13 mouse cellular contexts compared by ENCODE assay signal in the genomic region with DNA sequence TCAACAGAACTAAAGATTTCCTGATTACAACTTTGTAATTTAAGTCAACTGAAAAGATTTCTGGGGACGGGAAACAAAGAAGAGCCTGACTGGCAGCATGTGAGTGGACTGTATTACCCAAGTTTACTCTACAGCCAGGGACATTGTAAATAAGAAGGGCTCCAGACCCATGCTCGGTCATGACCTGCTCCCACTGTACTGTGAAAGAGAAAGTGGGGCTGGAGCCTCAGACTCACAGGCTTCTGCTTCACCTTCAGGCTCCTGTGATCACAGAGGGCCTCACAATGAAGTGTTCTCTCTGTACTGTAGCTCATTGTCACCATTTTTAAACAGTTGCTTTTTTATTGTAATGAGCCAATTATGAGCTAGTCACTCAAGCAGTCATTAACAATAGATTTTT. TPM values are rescaled to one million over a fixed set of nuclear protein-coding genes. Genes with fewer than 3 reads are reported as not detected.
DNase-seq lines count a peak whose midpoint lies in the region; ATAC-seq and TF ChIP-seq lines count a peak whose summit lies in the region.
"Had no signal": no experiment of that assay in that cellular context is flagged by ENCODE, and none has a peak within 500 bp of the region (broad histone marks: within the 10 kb centered on the region; RNA-seq: fewer than 3 reads in every experiment).

No protein-coding gene starts in this region.

- no peak overlapping the region for H3K9ac ChIP-seq in hindbrain, embryonic 12.5 days
- no peak overlapping the region for H3K9ac ChIP-seq in hindbrain, postnatal 0 days (replicated peaks; ENCODE audit: low read length)
- no peak overlapping the region for H3K9ac ChIP-seq in forebrain, embryonic 14.5 days (ENCODE audit: low read length)
- H3K9ac ChIP-seq in intestine, postnatal 0 days (ENCODE audit: low read depth, low read length) = no peak overlapping the region
- H3K9ac ChIP-seq in stomach, postnatal 0 days (ENCODE audit: low read length) = no peak overlapping the region

- peak overlapping the region; percentile 37 for H3K27ac ChIP-seq in hindbrain, embryonic 12.5 days
- no peak overlapping the region for H3K27ac ChIP-seq in hindbrain, postnatal 0 days
- peak overlapping the region; percentile 58; the same call in 1 of the 2 replicates for H3K27ac ChIP-seq in forebrain, embryonic 14.5 days (ENCODE audit: low read depth, low read length)
- no peak overlapping the region for H3K27ac ChIP-seq in intestine, postnatal 0 days (ENCODE audit: low read depth, low read length)
- no peak overlapping the region for H3K27ac ChIP-seq in stomach, postnatal 0 days (replicated peaks)
- H3K27ac ChIP-seq: macrophage had no signal

- H3K4me1 ChIP-seq in hindbrain, embryonic 12.5 days = peaks cover 3% of the 10 kb centered on the region
- no peaks in the 10 kb centered on the region for H3K4me1 ChIP-seq in hindbrain, postnatal 0 days (ENCODE audit: insufficient read depth, low read length)
- H3K4me1 ChIP-seq in forebrain, embryonic 14.5 days (ENCODE audit: control insufficient read depth, insufficient read depth, low read length) = peaks cover 10% of the 10 kb centered on the region
- no peaks in the 10 kb centered on the region for H3K4me1 ChIP-seq in intestine, postnatal 0 days (replicated peaks; ENCODE audit: control insufficient read depth, insufficient read depth, low read length)
- H3K4me1 ChIP-seq in stomach, postnatal 0 days (replicated peaks; ENCODE audit: control insufficient read depth, insufficient read depth) = no peaks in the 10 kb centered on the region

- TF ChIP-seq CTCF in hindbrain, postnatal 0 days (IDR thresholded peaks at IDR 0.05; ENCODE audit: low read depth) = no peak
- TF ChIP-seq CTCF in intestine, postnatal 0 days (IDR thresholded peaks at IDR 0.05; ENCODE audit: low read depth) = no peak
- TF ChIP-seq CTCF in stomach, postnatal 0 days (IDR thresholded peaks at IDR 0.05; ENCODE audit: low read depth) = no peak

- DNase-seq in hindbrain, postnatal 0 days (ENCODE audit: low spot score) = no peak
- DNase-seq in Muller cell, postnatal 12 days (ENCODE audit: inconsistent ontology term) = peak; percentile 39
- peak; percentile 65 for DNase-seq in forebrain, embryonic 14.5 days (ENCODE audit: low spot score)
- peak; percentile 1 for DNase-seq in lung, postnatal 14 days
- no peak for DNase-seq in stomach, postnatal 0 days (ENCODE audit: low spot score)
- DNase-seq: adrenal gland, postnatal 25 days; cerebellum, adult 8-10 months; heart, adult 18-20 months had no signal

- no peaks in the 10 kb centered on the region for H3K9me3 ChIP-seq in hindbrain, embryonic 12.5 days (replicated peaks)
- no peaks in the 10 kb centered on the region for H3K9me3 ChIP-seq in hindbrain, postnatal 0 days (ENCODE audit: low read length)
- H3K9me3 ChIP-seq in forebrain, embryonic 14.5 days (replicated peaks; ENCODE audit: control insufficient read depth, low read length) = no peaks in the 10 kb centered on the region
- no peaks in the 10 kb centered on the region for H3K9me3 ChIP-seq in intestine, postnatal 0 days (ENCODE audit: control insufficient read depth)
- no peaks in the 10 kb centered on the region for H3K9me3 ChIP-seq in stomach, postnatal 0 days (ENCODE audit: control insufficient read depth, low read length)

- WGBS in hindbrain, embryonic 12.5 days = 20% methylated on average over 2 of the region's 2 CpGs
- 27% methylated on average over 2 of the region's 2 CpGs for WGBS in hindbrain, postnatal 0 days
- 0% methylated on average over 2 of the region's 2 CpGs for WGBS in forebrain, embryonic 14.5 days
- 45% methylated on average over 2 of the region's 2 CpGs for WGBS in intestine, postnatal 0 days
- 22% methylated on average over 2 of the region's 2 CpGs for WGBS in stomach, postnatal 0 days

- H3K27me3 ChIP-seq in hindbrain, embryonic 12.5 days = no peaks in the 10 kb centered on the region
- no peaks in the 10 kb centered on the region for H3K27me3 ChIP-seq in hindbrain, postnatal 0 days (ENCODE audit: insufficient read depth, low read length)
- no peaks in the 10 kb centered on the region for H3K27me3 ChIP-seq in forebrain, embryonic 14.5 days (replicated peaks; ENCODE audit: control insufficient read depth, insufficient read depth, low read length)
- no peaks in the 10 kb centered on the region for H3K27me3 ChIP-seq in intestine, postnatal 0 days (replicated peaks; ENCODE audit: control insufficient read depth, insufficient read depth, low read length)
- no peaks in the 10 kb centered on the region for H3K27me3 ChIP-seq in stomach, postnatal 0 days (ENCODE audit: control insufficient read depth, insufficient read depth, low read length)

- TF ChIP-seq EP300 in stomach, postnatal 0 days (optimal IDR thresholded peaks at IDR 0.05) = no peak

- H3K4me2 ChIP-seq in hindbrain, embryonic 12.5 days (replicated peaks) = no peak overlapping the region
- no peak overlapping the region for H3K4me2 ChIP-seq in hindbrain, postnatal 0 days (ENCODE audit: low read depth, low read length)
- no peak overlapping the region for H3K4me2 ChIP-seq in forebrain, embryonic 14.5 days (ENCODE audit: low read length)
- H3K4me2 ChIP-seq in intestine, postnatal 0 days (replicated peaks; ENCODE audit: low read depth) = no peak overlapping the region
- no peak overlapping the region for H3K4me2 ChIP-seq in stomach, postnatal 0 days (replicated peaks; ENCODE audit: low read depth)

- ATAC-seq in hindbrain, embryonic 12.5 days (ENCODE audit: low FRiP score) = peak; percentile 67; the same call in 1 of the 2 replicates
- ATAC-seq in hindbrain, postnatal 0 days = no peak
- ATAC-seq in forebrain, embryonic 14.5 days = peak; percentile 80
- no peak for ATAC-seq in intestine, postnatal 0 days
- ATAC-seq in stomach, postnatal 0 days (ENCODE audit: low FRiP score, low TSS enrichment) = no peak
- ATAC-seq in erythroid progenitor cell, adult 5-6 weeks (replicated peaks; ENCODE audit: low FRiP score, poor library complexity, severe bottlenecking) = no peak

- H3K4me3 ChIP-seq in hindbrain, embryonic 12.5 days = no peak overlapping the region
- H3K4me3 ChIP-seq in hindbrain, postnatal 0 days (ENCODE audit: low read length) = no peak overlapping the region
- no peak overlapping the region for H3K4me3 ChIP-seq in forebrain, embryonic 14.5 days (ENCODE audit: low read depth, low read length)
- no peak overlapping the region for H3K4me3 ChIP-seq in intestine, postnatal 0 days (ENCODE audit: low read depth, low read length)
- no peak overlapping the region for H3K4me3 ChIP-seq in stomach, postnatal 0 days (ENCODE audit: low read depth, low read length)
- H3K4me3 ChIP-seq: erythroblast, embryonic 14.5 days had no signal

- no peaks in the 10 kb centered on the region for H3K36me3 ChIP-seq in hindbrain, embryonic 12.5 days
- H3K36me3 ChIP-seq in hindbrain, postnatal 0 days (ENCODE audit: insufficient read depth, low read length) = no peaks in the 10 kb centered on the region
- H3K36me3 ChIP-seq in forebrain, embryonic 14.5 days (ENCODE audit: control insufficient read depth, insufficient read depth, low read length) = no peaks in the 10 kb centered on the region
- no peaks in the 10 kb centered on the region for H3K36me3 ChIP-seq in intestine, postnatal 0 days (ENCODE audit: control insufficient read depth, insufficient read depth)
- H3K36me3 ChIP-seq in stomach, postnatal 0 days (ENCODE audit: control insufficient read depth, insufficient read depth, low read length) = no peaks in the 10 kb centered on the region

RNA-seq across cellular contexts. Expression of a gene that starts 44.7 kb away (rescaled TPM):
- 18.5 and 20.1 TPM in 2 replicates for polyA plus RNA-seq in hindbrain, embryonic 12.5 days (2016; fragmentation: Nextera tagmentation; extraction: Ambion mirVana)
- 8.9 and 13.4 TPM in 2 replicates for total RNA-seq in hindbrain, postnatal 0 days (2014; rRNA removed)
- polyA plus RNA-seq in hindbrain, postnatal 0 days (2015; fragmentation: Nextera tagmentation; extraction: Ambion mirVana) = 12.6 and 13.6 TPM in 2 replicates
- 16.1 and 18.4 TPM in 2 replicates for polyA plus RNA-seq in forebrain, embryonic 14.5 days (2014; fragmentation: Nextera tagmentation; extraction: Ambion mirVana)
- 7.3 and 9.7 TPM in 2 replicates for polyA plus RNA-seq in intestine, postnatal 0 days (2015; fragmentation: Nextera tagmentation; extraction: Ambion mirVana)
- 13.4 and 14.0 TPM in 2 replicates for polyA plus RNA-seq in stomach, postnatal 0 days (2015; fragmentation: Nextera tagmentation; extraction: Ambion mirVana)
- 1.4 and 26.0 TPM in 2 replicates for total RNA-seq in erythroid progenitor cell, adult 5-6 weeks (2015; ENCODE audit: low replicate concordance)
- 0.53 and 2.2 TPM in 2 replicates for total RNA-seq in erythroid progenitor cell, adult 5-6 weeks (2017; ENCODE audit: low replicate concordance)

Comparison
In these comparisons a context has a peak if more than half of its experiments do, and no peak if none do; other contexts are left out.
1. ATAC-seq: peak in hindbrain, embryonic 12.5 days (single experiment) and forebrain, embryonic 14.5 days (single experiment); none in hindbrain, postnatal 0 days (single experiment), intestine, postnatal 0 days (single experiment), stomach, postnatal 0 days (single experiment) and erythroid progenitor cell, adult 5-6 weeks (single experiment).
2. H3K27ac ChIP-seq: peak in hindbrain, embryonic 12.5 days (single experiment) and forebrain, embryonic 14.5 days (single experiment); none in hindbrain, postnatal 0 days (single experiment), intestine, postnatal 0 days (single experiment) and stomach, postnatal 0 days (single experiment).
3. DNase-seq: peak in Muller cell, postnatal 12 days (single experiment), forebrain, embryonic 14.5 days (single experiment) and lung, postnatal 14 days (single experiment); none in hindbrain, postnatal 0 days (single experiment) and stomach, postnatal 0 days (single experiment).